Mouse (Mus musculus) liver, embryonic 14.5 days (tissue): ENCODE results near the gene Ezr. TPM values are rescaled to one million over a fixed set of nuclear protein-coding genes. Genes with fewer than 3 reads are reported as not detected.

Experiments
- ATAC-seq: fragments of 200-750 bp; cut with Nextera tagmentation; 2 replicates; pipeline ENCODE4 v1.8.0; 2017; ENCODE audit warnings: moderate number of reproducible peaks, mild to moderate bottlenecking, moderate library complexity; ENCODE audit not compliant: insufficient read depth
- DNase-seq, 3 experiments: peaks; one replicate each; pipeline ENCODE4 v3.0.0-alpha.2; 2012 to 2013; ENCODE audit warnings: low read depth in 3 of 3, low spot score in 3 of 3
- H3K27ac ChIP-seq: fragments of 300-500 bp; sonication (generic); 2 replicates; pipeline ENCODE4 v1.5.1; 2014; ENCODE audit warnings: moderate library complexity, mild to moderate bottlenecking, control low read depth, inconsistent platforms
- H3K27me3 ChIP-seq: fragments of 300-500 bp; sonication (generic); 2 replicates; pipeline ENCODE4 v1.6.1; 2014; ENCODE audit warnings: mild to moderate bottlenecking, low read length, moderate library complexity; ENCODE audit not compliant: control insufficient read depth, insufficient read depth
- H3K36me3 ChIP-seq: fragments of 300-500 bp; sonication (generic); replicated peaks from 2 replicates; pipeline ENCODE4 v1.6.1; 2014; ENCODE audit warnings: low read depth; ENCODE audit not compliant: control insufficient read depth, insufficient read depth
- H3K4me1 ChIP-seq, 2 experiments: fragments of 200-500 bp in 1 of 2; fragments of 300-500 bp in 1 of 2; sonication (generic) in 1 of 2; replicated peaks; 2 replicates each; pipeline ENCODE4 v1.6.1; 2012 to 2014; ENCODE audit warnings: antibody characterized with exemption in 1 of 2, inconsistent platforms in 1 of 2, low read length in 1 of 2; ENCODE audit not compliant: control insufficient read depth in 2 of 2, insufficient read depth in 2 of 2
- H3K4me2 ChIP-seq: fragments of 300-500 bp; sonication (generic); 2 replicates; pipeline ENCODE4 v1.6.1; 2014; ENCODE audit warnings: low read depth, mild to moderate bottlenecking, control low read depth, moderate library complexity
- H3K4me3 ChIP-seq, 2 experiments: fragments of 200-500 bp in 1 of 2; fragments of 300-500 bp in 1 of 2; sonication (generic) in 1 of 2; 2 replicates each; pipeline ENCODE4 v1.5.1; 2012 to 2014; ENCODE audit warnings: low read depth in 2 of 2, low read length in 2 of 2, mild to moderate bottlenecking in 2 of 2, control low read depth in 1 of 2, inconsistent platforms in 1 of 2, moderate library complexity in 1 of 2; ENCODE audit not compliant: insufficient read depth in 1 of 2
- H3K9ac ChIP-seq: fragments of 300-500 bp; sonication (generic); replicated peaks from 2 replicates; pipeline ENCODE4 v1.6.1; 2014; ENCODE audit warnings: mild to moderate bottlenecking, control low read depth, moderate library complexity
- H3K9me3 ChIP-seq: fragments of 300-500 bp; sonication (generic); 2 replicates; pipeline ENCODE4 v1.6.1; 2016; ENCODE audit warnings: low read length, mixed read lengths; ENCODE audit not compliant: control insufficient read depth
- CTCF ChIP-seq: IDR thresholded peaks from 2 replicates; pipeline ENCODE4 v1.5.1; 2016; ENCODE audit warnings: antibody characterized with exemption, low read depth, control low read depth
- EP300 ChIP-seq: IDR thresholded peaks from 2 replicates; pipeline ENCODE4 v1.6.1; 2016; ENCODE audit warnings: antibody characterized with exemption, low read depth
- WGBS: fragments of 180-500 bp; shearing (Covaris S2); extraction: QIAGEN DNeasy Blood & Tissue Kit; methylation state at CpG from one replicate; pipeline ENCODE4 v1.1.7; 2014; ENCODE audit not compliant: insufficient replicate concordance; 5-methylcytosine and 5-hydroxymethylcytosine counted together
- polyA plus RNA-seq, 2 experiments: library from polyadenylated mRNA; depleted of rRNA in 1 of 2; stranded (reverse) in 1 of 2; unstranded in 1 of 2; fragments of >200 nt; fragmentation: Nextera tagmentation in 1 of 2; extraction: Ambion mirVana in 1 of 2; gene quantifications; 2 replicates each; pipeline versions ENCODE4 v1.2.1 to v1.2.3; 2012 to 2014

The Ezr gene
- polyA plus RNA-seq, 2 experiments: 31.2 to 41.7 TPM

- Histone ChIP-seq H3K4me2 (no peak overlapping the region), H3K27me3 (no peaks in the 10 kb centered on the region), H3K4me1 (no peaks in the 10 kb centered on the region), H3K4me3 (no peak overlapping the region), H3K9me3 (no peaks in the 10 kb centered on the region), H3K9ac (no peak overlapping the region), H3K27ac (no peak overlapping the region), H3K36me3 (peaks cover 11% of the 10 kb centered on the region)
- DNase-seq (no peak), ATAC-seq (no peak)
- TF ChIP-seq EP300: no peak
- no peak for TF ChIP-seq CTCF
- 81% methylated on average over 12 of the region's 12 CpGs for WGBS
Measured at GRCm38 (mm10) chr17:6734746-6735441, 47.7 kb downstream of the Ezr start.

GRCm38 (mm10) chr17:6733322-6733875 lies 49.2 kb downstream of the Ezr start:
- ATAC-seq: no peak
- H3K9ac ChIP-seq: no peak overlapping the region
- TF ChIP-seq CTCF (no peak), EP300 (no peak)
- H3K27me3 ChIP-seq: no peaks in the 10 kb centered on the region
- 77% methylated on average over 10 of the region's 10 CpGs for WGBS
- no peaks in the 10 kb centered on the region; the same call in none of the 2 replicates for H3K36me3 ChIP-seq
- no peaks in the 10 kb centered on the region for H3K9me3 ChIP-seq
- no peaks in the 10 kb centered on the region for H3K4me1 ChIP-seq
- H3K27ac ChIP-seq: no peak overlapping the region
- DNase-seq: no peak
- H3K4me2 ChIP-seq: no peak overlapping the region
- H3K4me3 ChIP-seq: no peak overlapping the region

GRCm38 (mm10) chr17:6732665-6733064 lies 49.9 kb downstream of the Ezr start:
- H3K9ac ChIP-seq: no peak overlapping the region
- no peaks in the 10 kb centered on the region for H3K27me3 ChIP-seq
- no peaks in the 10 kb centered on the region for H3K9me3 ChIP-seq
- no peak for TF ChIP-seq EP300
- TF ChIP-seq CTCF: no peak
- H3K4me3 ChIP-seq: no peak overlapping the region
- H3K36me3 ChIP-seq: no peaks in the 10 kb centered on the region
- 70% methylated on average over 4 of the region's 4 CpGs for WGBS
- ATAC-seq: no peak
- DNase-seq: no peak
- H3K4me1 ChIP-seq: no peaks in the 10 kb centered on the region
- no peak overlapping the region for H3K4me2 ChIP-seq
- no peak overlapping the region for H3K27ac ChIP-seq

- DNase-seq: no peak
- no peak overlapping the region for H3K27ac ChIP-seq
- no peaks in the 10 kb centered on the region for H3K9me3 ChIP-seq
- H3K4me2 ChIP-seq: no peak overlapping the region
- no peak for ATAC-seq
- no peaks in the 10 kb centered on the region for H3K36me3 ChIP-seq
- TF ChIP-seq CTCF (no peak), EP300 (no peak)
- no peak overlapping the region for H3K4me3 ChIP-seq
- no peak overlapping the region for H3K9ac ChIP-seq
- WGBS: 75% methylated on average over 12 of the region's 12 CpGs
- H3K27me3 ChIP-seq: no peaks in the 10 kb centered on the region
- no peaks in the 10 kb centered on the region for H3K4me1 ChIP-seq
Measured at GRCm38 (mm10) chr17:6731634-6732033, 51.0 kb downstream of the Ezr start.

GRCm38 (mm10) chr17:6731132-6731531 lies 51.5 kb downstream of the Ezr start:
- no peaks in the 10 kb centered on the region for H3K27me3 ChIP-seq
- 0 out of 2 replicates have a peak, but pooled peaks have one; percentile 33 for ATAC-seq
- no peak for TF ChIP-seq EP300
- TF ChIP-seq CTCF: no peak
- no peaks in the 10 kb centered on the region for H3K4me1 ChIP-seq
- no peaks in the 10 kb centered on the region for H3K36me3 ChIP-seq
- WGBS: 47% methylated on average over 8 of the region's 8 CpGs
- H3K4me3 ChIP-seq: no peak overlapping the region
- DNase-seq: no peak
- no peak overlapping the region for H3K27ac ChIP-seq
- H3K9ac ChIP-seq: no peak overlapping the region
- H3K4me2 ChIP-seq: no peak overlapping the region
- H3K9me3 ChIP-seq: no peaks in the 10 kb centered on the region
